Mouse (Mus musculus) thymus, adult 2 months (tissue): ENCODE data around the gene Pdcd7.

Experiments used
- CTCF ChIP-seq: fragments of 200-500 bp; IDR thresholded peaks from 2 replicates; pipeline ENCODE4 v1.5.1; 2012; ENCODE audit warnings: mild to moderate bottlenecking, control low read depth, low read length, moderate library complexity, borderline replicate concordance; ENCODE audit not compliant: control insufficient read depth, poor library complexity, insufficient read depth; ENCODE audit errors: extremely low read depth
- POLR2A ChIP-seq: fragments of 200-500 bp; IDR thresholded peaks from 2 replicates; pipeline ENCODE4 v1.6.1; 2012; ENCODE audit warnings: mild to moderate bottlenecking, low read length, control low read depth, moderate library complexity; ENCODE audit not compliant: control insufficient read depth, poor library complexity, insufficient read depth; ENCODE audit errors: extremely low read depth

- TF ChIP-seq CTCF, result no peak
- no peak for TF ChIP-seq POLR2A
Observed at GRCm38 (mm10) chr9:65360641-65361448, 14.9 kb downstream of the Pdcd7 start, which contains the start of gene Ubap1l.
